Mouse (Mus musculus): ENCODE results near the gene Olfr62.

DNA sequence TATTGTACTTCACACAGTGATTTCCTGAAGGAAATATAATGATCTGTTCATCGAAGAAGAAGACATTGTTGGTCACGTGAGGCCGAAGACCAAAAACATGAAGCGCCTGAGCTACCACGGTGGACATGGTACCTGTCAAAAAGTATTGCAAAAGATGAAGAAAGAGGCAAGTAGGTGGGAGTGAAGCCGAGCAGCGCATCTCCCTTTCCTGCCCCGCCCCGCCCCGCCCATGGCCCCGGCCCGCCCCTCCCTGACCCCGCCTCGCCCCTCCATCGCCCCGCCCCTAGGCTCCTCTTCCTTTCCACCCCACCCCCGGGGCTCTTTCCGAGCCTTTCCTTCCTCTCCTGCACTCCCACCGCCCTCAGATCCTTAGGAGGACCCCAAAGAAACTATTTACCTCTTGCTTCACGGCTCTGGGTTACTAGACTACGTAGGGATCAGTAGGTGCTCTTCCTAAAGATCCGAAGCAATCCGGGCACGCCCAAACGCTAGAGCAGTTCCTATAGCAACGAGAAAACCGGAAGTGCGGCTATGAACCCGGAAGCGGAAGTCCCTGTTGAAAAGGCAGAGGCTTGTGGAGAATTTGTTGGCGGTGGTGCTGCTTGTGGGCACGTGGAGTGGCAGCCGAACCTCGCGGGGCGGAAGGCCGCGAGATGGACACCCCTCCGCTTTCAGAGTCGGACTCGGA lies 38.3 kb upstream of the Olfr62 start, which contains the start of the genes Cfap57 and Ebna1bp2:
- peak; percentile 79 for TF ChIP-seq POLR2A (IDR thresholded peaks at IDR 0.05; ENCODE audit: insufficient read length, low read depth)
- TF ChIP-seq MYOD1 (IDR thresholded peaks at IDR 0.05; ENCODE audit: control insufficient read depth in 1 of 3, insufficient read length in 2 of 3, low read depth in 2 of 3), result no peak
- no peak for TF ChIP-seq MYOG (IDR thresholded peaks at IDR 0.05; ENCODE audit: control insufficient read depth in 1 of 3, insufficient read depth in 1 of 3, insufficient read length in 2 of 3, low read depth in 2 of 3)
- no peak for TF ChIP-seq E2F4 (IDR thresholded peaks at IDR 0.05; ENCODE audit: insufficient read depth)
- peak; percentile 61 for TF ChIP-seq MAX (IDR thresholded peaks at IDR 0.05; ENCODE audit: low read depth)
- peak; percentile 67 for TF ChIP-seq USF1 (IDR thresholded peaks at IDR 0.05; ENCODE audit: low read depth)
- TF ChIP-seq POLR2AphosphoS2 (IDR thresholded peaks at IDR 0.05; ENCODE audit: insufficient read length, low read depth), result peak; percentile 70
- TF ChIP-seq TCF3 (IDR thresholded peaks at IDR 0.05; ENCODE audit: insufficient read length, low read depth), result no peak
- no peak for TF ChIP-seq SRF (IDR thresholded peaks at IDR 0.05; ENCODE audit: control insufficient read depth, insufficient read length, low read depth)

All from myocyte (in vitro differentiated cells).